Mouse (Mus musculus) heart, postnatal 4 days (tissue): ENCODE results near the gene Gng7. TPM values are rescaled to one million over a fixed set of nuclear protein-coding genes. Genes with fewer than 3 reads are reported as not detected.
"Not testable (repeated sequence)": the region's sequence is repeated elsewhere in the genome, so short reads cannot be mapped to it uniquely, and the experiment has no call there.

Source experiments
- DNase-seq: peaks from one replicate; pipeline ENCODE4 v3.0.0; 2021
- total RNA-seq, 2 experiments: library from RNA; stranded (reverse); gene quantifications; 2 replicates each; pipeline ENCODE4 v1.2.3; 2021

Gene Gng7
- total RNA-seq, 2 experiments from 2014 or later = 0.38 to 0.47 TPM

DNA sequence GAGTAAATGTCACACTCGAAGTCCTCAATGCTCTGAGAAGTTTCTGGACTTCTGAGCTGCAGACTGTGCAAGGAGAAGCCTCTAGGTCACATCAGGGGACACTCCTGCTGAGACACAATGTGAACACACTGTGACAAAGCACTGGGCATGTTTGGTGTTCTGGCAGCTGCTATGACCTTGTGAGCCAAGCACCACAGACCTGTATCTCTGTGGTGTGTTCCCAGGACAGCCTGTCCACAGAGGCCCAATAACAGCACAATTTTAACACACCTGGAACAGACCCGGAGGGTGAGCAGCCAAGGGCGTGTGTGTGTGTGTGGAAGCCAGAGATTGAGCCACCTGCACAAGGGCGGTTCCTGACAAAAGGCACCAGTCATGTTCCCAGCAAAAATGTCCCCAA lies 20.1 kb downstream of the Gng7 start:
- DNase-seq = no peak

GRCm38 (mm10) chr10:80993276-80993675 lies 21.5 kb downstream of the Gng7 start:
- no peak for DNase-seq

DNA sequence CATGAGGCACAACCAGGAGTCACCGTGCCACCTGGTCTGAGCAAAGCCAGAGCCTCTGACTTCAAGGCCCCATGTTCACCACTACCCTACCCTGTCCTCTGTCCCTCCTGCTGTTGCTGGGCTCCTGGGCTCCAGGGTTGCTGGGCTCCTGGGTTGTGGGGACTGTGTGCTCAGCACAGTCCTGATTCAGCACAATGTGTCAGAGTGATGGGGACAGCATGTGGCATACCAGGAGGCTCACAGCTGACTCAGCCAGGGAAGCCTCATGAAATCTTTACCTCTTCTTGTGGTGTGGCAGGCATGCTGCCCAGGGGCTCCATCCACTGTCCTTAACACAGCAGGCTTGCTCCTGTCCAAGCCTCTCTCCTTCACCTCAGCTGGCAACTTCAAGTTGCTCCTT lies 22.8 kb downstream of the Gng7 start:
- DNase-seq = no peak

- no peak for DNase-seq
These were observed 23.7 kb downstream of the Gng7 start for GRCm38 (mm10) chr10:80991007-80991406.

DNA sequence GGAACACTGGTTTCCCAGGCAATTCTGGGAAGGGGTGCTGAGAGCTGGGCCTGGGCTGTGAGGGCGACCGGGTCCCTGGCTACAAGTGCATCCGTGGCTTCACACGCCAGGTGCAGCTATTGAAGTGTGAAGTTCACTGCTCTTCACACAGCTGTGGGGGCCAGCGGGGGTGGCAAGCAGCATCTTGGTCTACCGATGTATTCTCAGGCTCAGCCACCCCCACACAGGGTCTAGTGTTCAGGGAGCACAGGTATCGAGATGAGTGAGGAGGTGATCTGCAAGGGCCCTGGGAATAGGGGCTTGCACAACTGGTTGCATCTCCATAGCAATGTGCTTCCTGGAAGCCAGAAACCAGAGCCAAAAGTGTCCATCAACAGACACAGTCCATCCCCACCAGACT lies 24.3 kb downstream of the Gng7 start:
- no peak for DNase-seq

GRCm38 (mm10) chr10:80989854-80990253 lies 24.9 kb downstream of the Gng7 start:
- not testable (repeated sequence) for DNase-seq

- no peak for DNase-seq
These were observed 25.3 kb downstream of the Gng7 start for GRCm38 (mm10) chr10:80989446-80989845.

GRCm38 (mm10) chr10:80987709-80988441 lies 26.9 kb downstream of the Gng7 start:
- peak; percentile 93 for DNase-seq

DNA sequence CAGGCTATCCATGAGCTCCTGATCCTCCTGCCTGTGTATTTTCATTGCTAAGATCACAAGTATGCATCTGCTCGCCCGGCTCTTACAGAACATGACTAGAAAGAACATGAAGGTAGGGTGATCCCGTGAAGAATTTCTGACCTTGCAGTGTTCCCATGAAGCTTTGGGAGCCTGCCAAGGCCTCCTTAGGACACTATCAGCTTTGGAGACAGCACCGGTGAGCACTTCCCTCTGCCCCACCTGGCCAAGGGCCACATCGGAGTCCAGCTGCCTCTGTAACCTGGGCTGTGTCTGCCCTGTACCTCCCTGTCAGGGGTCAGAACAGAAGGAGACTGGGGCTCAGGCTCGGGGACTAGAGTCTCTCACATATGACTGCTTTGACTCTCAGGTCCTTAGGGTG lies 28.0 kb downstream of the Gng7 start:
- DNase-seq = peak; percentile 77

DNA sequence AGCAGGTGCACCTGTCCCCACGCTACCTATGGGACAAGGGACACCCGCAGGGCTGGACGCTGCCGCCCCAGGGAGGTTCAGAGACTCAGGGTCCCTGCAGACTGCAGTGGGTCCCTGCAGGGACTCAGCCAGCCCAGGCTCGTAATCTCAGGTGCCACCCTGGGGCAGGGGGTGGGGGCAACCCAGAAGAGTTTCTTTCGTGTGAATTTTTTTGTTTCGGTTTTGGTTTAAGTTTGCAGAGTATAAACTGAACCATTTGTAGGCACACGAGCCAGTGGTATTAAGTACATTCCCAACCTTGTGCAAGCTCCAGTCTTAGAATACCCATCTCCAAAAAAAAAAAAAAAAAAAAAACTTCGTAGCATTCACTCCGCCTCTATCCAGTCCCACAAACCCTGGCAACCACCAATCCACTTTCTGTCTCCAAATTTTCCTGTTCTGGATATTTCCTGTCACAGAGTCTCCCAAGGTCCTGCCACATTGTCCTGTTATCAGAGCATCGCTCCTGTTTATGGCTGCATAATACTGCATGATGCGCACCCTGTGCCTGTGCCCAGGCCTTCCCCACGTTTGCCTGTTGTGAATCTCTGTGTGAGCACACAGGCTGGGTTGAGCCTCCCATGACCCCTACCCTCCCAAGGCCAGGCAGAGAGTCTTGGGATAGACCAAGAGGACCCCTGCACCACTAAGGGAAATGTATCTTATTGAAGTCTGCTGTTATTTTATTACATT lies 28.6 kb downstream of the Gng7 start:
- DNase-seq = no peak

DNA sequence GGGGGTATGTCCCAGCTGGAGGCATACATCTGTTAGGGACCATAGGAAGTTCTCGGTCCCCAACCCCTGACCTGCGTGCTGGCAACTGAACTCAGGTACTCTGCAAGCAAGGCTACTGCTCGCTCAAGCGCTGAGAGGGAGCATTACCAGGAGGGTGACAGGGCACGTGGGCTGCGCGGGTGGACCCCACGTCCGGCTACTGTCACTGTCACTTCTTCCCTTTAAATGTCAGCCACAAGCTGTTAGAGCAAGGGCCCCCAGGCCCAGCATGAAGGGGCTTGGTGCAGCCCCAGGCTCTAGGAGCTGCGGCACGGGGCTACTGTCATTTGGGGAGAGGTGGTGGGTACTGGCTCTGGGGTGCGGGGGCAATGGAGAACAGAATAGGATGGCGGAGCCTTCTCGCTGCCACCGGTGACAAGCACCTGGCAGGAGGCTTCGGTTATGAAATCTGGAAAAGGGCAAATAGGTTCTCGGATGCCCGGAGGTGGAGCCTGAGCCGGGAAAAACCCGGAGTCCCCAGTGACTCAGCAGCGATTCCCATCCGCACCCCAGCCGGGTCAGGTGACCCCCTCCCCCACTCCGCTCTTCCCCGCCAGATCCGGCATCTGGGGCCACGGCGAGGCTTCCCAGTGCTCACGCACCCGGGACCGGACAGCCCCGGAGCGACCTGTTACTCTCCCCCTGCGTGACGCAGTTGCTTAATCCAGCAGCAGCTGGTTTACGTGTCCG lies 29.3 kb downstream of the Gng7 start:
- no peak for DNase-seq

DNA sequence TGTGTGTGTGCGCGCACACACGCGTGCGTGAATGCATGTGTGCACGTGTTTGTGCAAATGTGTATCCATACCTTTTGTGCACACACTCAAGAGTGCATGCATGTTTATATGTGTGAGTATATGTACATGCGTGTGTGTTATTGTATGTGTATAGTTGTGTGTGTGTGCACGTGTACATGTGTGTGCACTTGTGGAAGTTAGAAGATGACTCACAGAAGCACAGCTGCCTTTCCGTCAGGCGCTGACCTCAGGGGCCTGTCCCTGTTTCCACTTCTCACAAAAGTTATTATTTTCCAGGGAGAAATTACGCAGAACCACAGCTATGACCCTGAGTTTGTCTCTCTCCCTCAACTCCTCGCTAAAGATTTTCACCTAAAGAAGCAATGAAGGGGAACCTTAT lies 30.5 kb downstream of the Gng7 start:
- no peak for DNase-seq

- no peak for DNase-seq
These were observed 32.4 kb downstream of the Gng7 start for GRCm38 (mm10) chr10:80982381-80982780.

- DNase-seq = no peak
These were observed 33.1 kb downstream of the Gng7 start for GRCm38 (mm10) chr10:80981564-80982112.

- DNase-seq = no peak
These were observed 39.3 kb downstream of the Gng7 start for GRCm38 (mm10) chr10:80975478-80975877.

DNA sequence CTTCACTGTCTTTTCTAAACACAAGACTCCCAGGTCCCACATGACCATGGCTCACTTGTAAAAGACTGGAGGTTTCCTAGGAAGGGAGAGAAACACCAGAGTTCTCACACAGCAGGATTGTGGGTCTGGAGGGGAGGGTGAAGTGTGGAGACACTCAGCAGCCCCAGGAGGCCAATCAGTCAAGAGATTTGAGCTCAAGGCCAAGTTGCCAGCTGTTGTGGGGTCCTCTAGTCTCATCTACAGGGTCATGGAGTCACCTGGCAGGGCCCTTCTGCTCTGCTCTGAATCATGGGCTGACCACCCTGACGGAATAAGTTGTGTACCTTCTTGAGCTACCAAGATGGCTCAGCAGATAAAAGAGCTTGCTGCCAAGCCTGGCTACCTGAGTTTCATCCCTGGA lies 41.0 kb downstream of the Gng7 start:
- no peak for DNase-seq

DNA sequence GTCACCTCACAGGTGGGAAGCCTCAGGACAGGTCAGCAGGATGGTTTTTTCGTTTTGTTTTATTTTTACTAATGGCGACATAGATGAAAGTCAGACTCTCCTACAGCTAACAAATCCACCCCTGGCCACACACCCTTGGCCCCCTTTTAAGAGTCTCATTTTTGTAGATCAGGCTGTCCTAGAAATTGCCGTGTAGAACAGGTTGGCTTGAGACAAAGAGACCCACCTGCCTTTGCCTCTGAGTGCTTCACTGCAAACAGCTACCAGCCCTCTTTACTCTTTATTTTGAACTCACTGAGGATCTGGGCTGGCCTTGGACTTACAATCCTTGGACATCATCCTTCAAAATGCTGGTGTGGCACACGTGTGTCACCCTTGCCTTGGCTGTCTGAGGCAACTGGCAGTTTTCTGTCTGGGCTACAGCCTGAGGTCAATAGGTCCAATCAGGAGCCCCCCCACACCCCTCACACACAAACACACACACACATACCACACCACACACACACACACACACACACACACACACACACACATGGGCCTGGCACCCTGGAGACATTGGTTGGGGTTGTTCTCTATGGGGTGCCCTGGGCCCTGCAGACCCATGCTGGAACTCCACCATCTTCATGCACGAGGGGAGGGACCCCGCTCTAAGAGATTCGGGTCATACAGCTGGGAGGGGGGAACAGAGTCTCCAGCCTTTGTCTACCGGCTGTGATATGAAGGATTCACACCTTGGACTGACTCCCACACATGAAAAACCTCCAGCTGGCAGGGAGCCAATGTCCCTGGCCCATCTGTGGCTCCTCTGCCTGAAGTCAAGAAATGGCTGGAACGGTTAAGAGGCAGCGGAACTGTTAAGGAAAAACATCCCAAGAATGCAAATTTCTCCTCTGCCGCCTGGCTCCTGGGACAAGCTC lies 42.4 kb downstream of the Gng7 start:
- DNase-seq = peak; percentile 78

DNA sequence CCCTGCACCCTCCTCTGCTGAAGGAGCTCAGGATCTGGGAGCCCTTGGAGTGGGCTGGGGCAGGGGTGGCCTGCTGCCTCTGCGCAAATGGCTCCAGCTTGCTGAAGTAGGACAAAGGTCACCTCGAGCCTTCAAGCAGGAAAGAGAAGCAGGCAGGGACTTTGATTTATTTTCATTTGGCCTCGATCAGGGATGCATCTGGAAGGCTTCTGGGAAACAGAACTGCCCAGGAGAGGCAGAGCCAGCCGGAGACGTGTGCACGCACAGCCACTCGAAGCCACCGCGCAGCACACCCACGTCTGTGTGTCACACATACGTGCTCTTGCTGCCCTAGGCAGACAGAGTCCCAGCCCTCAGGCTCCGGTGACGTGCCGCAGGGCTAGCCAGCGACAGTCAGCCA lies 43.2 kb downstream of the Gng7 start:
- no peak for DNase-seq

GRCm38 (mm10) chr10:80970159-80970558 lies 44.6 kb downstream of the Gng7 start:
- no peak for DNase-seq

DNA sequence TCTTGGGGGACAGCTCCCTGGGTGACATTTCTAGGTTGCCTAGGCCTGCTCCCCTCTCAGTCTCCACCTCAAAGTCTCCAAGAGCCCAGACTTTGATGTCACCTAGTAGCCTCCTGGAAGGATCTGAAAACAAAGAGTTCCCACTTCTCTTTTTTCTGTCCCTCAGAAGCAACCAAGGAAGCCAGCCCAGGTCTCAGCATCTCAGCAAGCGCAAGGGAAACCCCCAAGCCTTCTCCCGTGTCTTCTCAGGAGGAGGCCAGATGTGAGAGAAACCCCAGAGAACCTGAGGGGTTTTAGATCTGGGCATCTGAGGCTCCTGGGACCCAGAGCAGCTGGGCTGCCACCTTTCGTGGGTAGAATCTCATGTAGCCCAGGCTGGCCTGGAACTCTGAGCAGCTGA lies 45.4 kb downstream of the Gng7 start:
- DNase-seq = no peak

DNA sequence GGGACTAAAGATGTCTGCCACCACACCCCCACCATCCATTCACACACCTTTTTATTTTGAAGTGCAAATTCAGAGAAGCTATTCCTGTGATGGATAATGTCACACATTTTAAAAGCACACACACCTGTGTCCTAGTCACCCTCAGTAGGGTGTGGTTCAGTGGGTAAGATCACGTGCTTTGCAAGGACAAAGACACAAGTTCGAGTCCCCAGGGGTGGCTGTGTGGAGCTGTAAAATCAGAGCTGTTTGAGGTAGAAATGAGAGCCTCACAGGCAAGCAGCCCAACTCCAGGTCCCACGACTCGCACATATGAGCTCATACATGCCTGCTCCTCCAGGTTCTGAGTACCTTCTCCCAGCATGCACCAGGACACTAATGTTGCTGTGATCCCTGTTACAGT lies 46.6 kb downstream of the Gng7 start:
- no peak for DNase-seq

DNA sequence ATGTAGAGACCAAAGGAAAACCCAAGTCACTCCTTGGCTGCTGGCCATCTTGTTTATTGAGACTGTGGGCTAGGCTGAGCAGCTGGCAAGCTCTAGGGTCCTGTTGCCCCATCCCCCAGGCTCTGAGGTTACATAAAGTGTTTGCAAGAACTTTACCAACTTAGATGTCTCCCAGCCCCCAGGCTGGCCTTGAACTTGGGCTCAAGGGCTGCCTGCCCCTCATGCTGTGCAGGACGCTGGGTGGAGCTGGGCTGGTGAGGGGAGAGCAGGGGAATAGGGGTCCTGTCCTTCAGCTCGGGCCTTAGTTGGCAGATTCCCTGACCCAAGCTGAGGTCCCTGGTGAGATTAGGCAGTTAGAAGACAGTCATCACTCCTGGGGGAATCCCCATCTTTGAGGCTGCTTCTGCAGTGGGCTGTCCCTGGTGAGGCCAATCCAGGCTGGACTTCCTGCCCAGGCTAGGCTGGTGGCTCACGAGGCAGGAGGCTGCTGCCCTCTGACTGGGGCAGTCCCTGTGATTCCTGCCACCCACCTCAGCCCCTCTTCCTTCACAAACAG lies 47.6 kb downstream of the Gng7 start:
- DNase-seq = no peak
